Mouse (Mus musculus): Measurements from ENCODE around the gene Rbm47. TPM values are rescaled to one million over a fixed set of nuclear protein-coding genes. Genes with fewer than 3 reads are reported as not detected.
"Not testable (repeated sequence)": the region's sequence is repeated elsewhere in the genome, so short reads cannot be mapped to it uniquely, and the experiment has no call there.

Rbm47 gene
- polyA plus RNA-seq, 1 experiment, result 1.1 TPM

DNA sequence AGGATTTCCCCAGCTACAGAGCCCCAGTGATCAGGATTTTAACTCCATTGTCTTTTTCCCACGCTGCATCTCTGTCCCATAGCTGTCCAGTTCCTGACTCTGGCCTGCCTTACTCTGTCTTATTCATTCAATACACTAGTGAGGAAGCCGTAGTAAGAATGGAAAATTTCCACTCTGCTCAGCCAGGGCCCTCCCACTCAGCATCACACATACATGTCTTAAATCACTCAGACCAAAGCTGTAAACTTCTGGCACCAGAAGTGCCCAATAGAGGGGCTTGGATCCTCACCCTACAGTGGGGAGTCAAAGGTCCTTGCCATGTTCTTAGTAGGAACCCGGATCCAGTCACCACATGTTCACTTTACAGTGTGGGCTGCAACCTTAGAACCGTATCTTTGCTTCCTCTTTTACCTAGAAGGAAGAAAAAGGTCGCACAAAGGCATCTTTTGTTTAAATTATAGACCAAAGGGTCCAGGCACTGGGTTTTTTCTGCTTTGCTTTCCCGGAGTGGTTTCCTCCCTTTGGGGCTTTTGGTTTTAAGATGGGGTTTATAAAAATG lies 172.3 kb downstream of the Rbm47 start:
- H3K27ac ChIP-seq (ENCODE audit: insufficient read depth, low read length), result no peak overlapping the region
- TF ChIP-seq CTCF (IDR thresholded peaks at IDR 0.05; ENCODE audit: borderline replicate concordance, insufficient read depth, low read length), result no peak
- TF ChIP-seq POLR2A (IDR thresholded peaks at IDR 0.05; ENCODE audit: low read depth, low read length), result no peak
- H3K4me3 ChIP-seq (ENCODE audit: insufficient read depth, low read length), result no peak overlapping the region
- no peaks in the 10 kb centered on the region for H3K4me1 ChIP-seq (ENCODE audit: control insufficient read depth, insufficient read depth, low read length)

DNA sequence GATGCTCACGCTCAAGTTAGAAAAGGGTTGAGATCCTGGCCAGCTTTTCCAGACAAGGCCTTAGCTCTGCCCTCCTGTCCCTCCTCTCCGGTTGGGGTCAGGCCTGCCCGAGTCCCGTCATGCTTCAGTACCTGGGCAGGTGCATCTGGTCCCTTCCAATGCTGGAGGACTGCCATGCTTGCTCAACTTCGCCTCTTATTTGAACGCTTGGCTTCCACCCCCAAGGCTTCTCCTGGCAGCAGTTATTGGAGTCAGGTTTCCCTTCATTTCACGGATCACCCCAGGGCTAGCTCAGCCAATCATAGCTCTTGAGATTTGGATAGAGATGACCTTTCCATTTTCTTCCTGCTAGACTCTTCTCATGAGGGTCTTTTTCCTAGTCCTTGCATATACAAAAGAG lies 172.8 kb downstream of the Rbm47 start:
- no peaks in the 10 kb centered on the region for H3K4me1 ChIP-seq (ENCODE audit: control insufficient read depth, insufficient read depth, low read length)
- TF ChIP-seq POLR2A (IDR thresholded peaks at IDR 0.05; ENCODE audit: low read depth, low read length) (no peak), CTCF (IDR thresholded peaks at IDR 0.05; ENCODE audit: borderline replicate concordance, insufficient read depth, low read length) (no peak)
- H3K27ac ChIP-seq (ENCODE audit: insufficient read depth, low read length), result no peak overlapping the region
- no peak overlapping the region for H3K4me3 ChIP-seq (ENCODE audit: insufficient read depth, low read length)

DNA sequence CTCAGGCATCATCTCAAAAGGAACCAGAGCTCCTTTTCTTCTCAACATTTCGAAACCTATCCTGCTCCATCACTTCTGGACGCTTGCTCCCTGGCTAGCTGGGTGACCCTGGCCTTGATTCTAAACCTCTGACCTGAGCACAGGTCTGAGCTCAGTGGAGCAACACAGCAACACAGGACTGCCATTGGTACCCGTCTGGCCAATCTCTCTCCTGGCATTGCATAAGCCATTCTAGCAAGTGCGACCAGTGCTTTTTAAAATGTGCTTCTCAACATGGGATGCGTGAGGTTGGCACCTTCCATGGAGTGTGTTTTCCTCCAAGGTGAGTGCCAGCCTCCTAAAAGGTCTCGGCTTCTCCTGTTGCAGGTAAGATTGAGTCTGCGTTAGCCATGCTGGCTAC lies 173.8 kb downstream of the Rbm47 start:
- TF ChIP-seq POLR2A (IDR thresholded peaks at IDR 0.05; ENCODE audit: low read depth, low read length) (no peak), CTCF (IDR thresholded peaks at IDR 0.05; ENCODE audit: borderline replicate concordance, insufficient read depth, low read length) (no peak)
- no peak overlapping the region for H3K4me3 ChIP-seq (ENCODE audit: insufficient read depth, low read length)

DNA sequence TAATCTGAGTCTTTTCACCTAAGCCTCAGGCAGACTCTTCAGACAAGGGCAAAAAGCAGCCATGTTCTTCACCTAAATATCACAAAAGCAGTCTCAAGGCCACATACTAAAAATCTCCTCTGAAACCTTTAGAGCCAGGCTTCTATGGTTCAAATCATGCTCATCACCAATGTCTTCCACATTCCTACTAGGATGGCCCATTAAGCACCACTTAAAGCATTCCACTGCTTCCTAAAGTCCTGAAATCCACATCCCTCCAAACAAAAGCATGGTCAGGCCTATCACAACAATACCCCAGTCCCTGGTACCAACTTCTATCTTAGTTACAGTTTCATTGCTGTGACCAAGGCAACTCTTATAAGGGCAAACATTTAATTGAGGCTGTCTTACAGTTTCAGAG lies 175.1 kb downstream of the Rbm47 start:
- H3K27ac ChIP-seq (ENCODE audit: insufficient read depth, low read length), result no peak overlapping the region
- no peaks in the 10 kb centered on the region for H3K4me1 ChIP-seq (ENCODE audit: control insufficient read depth, insufficient read depth, low read length)
- TF ChIP-seq CTCF (IDR thresholded peaks at IDR 0.05; ENCODE audit: borderline replicate concordance, insufficient read depth, low read length) (no peak), POLR2A (IDR thresholded peaks at IDR 0.05; ENCODE audit: low read depth, low read length) (no peak)
- no peak overlapping the region for H3K4me3 ChIP-seq (ENCODE audit: insufficient read depth, low read length)

More for the DNA sequence above, 173.8 kb downstream of the Rbm47 start:
- no peaks in the 10 kb centered on the region for H3K4me1 ChIP-seq (ENCODE audit: control insufficient read depth, insufficient read depth, low read length)
- no peak overlapping the region for H3K27ac ChIP-seq (ENCODE audit: insufficient read depth, low read length)

DNA sequence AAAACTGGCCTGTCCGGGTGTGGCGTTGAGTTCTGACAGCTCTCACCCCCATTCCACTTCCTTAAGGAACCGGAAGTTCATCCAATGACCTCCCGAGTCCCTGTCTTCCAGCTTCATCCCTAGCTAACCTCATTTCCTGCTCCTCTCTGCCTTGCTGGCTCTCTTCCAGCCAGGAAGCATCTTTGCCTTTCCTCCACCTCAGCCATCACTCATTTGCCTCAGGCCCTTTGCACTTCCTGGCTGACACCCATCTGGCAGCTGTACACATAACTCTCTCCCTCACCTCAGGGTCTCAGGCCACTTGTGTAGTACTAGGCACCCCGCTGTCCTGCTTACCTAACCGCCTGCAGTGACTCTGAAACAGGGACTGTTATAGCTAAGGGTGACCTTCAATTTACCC lies 178.3 kb downstream of the Rbm47 start:
- H3K4me1 ChIP-seq (ENCODE audit: control insufficient read depth, insufficient read depth, low read length), result no peaks in the 10 kb centered on the region
- no peak overlapping the region for H3K4me3 ChIP-seq (ENCODE audit: insufficient read depth, low read length)
- no peak overlapping the region for H3K27ac ChIP-seq (ENCODE audit: insufficient read depth, low read length)
- TF ChIP-seq POLR2A (IDR thresholded peaks at IDR 0.05; ENCODE audit: low read depth, low read length) (no peak), CTCF (IDR thresholded peaks at IDR 0.05; ENCODE audit: borderline replicate concordance, insufficient read depth, low read length) (no peak)

DNA sequence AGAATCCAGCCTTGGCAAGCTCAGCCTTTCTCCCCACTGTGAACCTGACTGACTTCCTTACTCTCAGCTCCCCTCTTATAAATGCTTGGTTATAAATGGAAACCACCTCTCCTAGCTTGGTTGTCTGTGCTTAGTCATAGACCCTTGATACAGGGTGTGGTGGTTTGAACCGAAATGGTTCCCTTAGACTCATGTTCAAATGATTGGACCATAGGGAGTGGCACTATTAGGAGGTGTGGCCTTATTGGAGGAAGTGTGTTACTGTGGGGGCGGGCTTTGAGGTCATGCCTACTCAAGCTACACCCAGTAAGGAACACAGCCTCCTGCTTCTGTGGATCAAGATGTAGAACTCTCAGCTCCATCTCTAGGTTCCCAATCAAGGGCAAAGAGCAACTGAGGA lies 181.7 kb downstream of the Rbm47 start:
- H3K27ac ChIP-seq (ENCODE audit: insufficient read depth, low read length), result no peak overlapping the region

DNA sequence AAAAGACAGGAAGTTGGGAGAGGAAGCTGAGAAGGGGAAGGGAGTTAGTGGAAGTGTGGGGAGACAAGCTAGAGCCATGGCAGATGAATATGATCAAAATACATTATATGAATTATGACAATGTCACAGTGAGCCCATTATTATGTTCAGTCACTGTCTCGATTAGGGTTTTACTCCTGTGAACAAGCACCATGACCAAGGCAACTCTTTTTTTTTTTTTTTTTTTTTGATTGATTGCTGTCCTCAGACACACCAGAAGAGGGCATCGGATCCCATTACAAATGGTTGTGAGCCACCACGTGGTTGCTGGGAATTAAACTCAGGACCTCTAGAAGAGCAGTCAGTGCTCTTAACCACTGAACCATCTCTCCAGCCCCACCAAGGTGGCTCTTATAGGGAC lies 185.9 kb downstream of the Rbm47 start:
- H3K27ac ChIP-seq (ENCODE audit: insufficient read depth, low read length); H3K4me1 ChIP-seq (ENCODE audit: control insufficient read depth, insufficient read depth, low read length); H3K4me3 ChIP-seq (ENCODE audit: insufficient read depth, low read length): not testable (repeated sequence)

More for the DNA sequence above, 181.7 kb downstream of the Rbm47 start:
- TF ChIP-seq CTCF (IDR thresholded peaks at IDR 0.05; ENCODE audit: borderline replicate concordance, insufficient read depth, low read length) (no peak), POLR2A (IDR thresholded peaks at IDR 0.05; ENCODE audit: low read depth, low read length) (no peak)
- H3K4me1 ChIP-seq (ENCODE audit: control insufficient read depth, insufficient read depth, low read length), result no peaks in the 10 kb centered on the region
- H3K4me3 ChIP-seq (ENCODE audit: insufficient read depth, low read length), result no peak overlapping the region

DNA sequence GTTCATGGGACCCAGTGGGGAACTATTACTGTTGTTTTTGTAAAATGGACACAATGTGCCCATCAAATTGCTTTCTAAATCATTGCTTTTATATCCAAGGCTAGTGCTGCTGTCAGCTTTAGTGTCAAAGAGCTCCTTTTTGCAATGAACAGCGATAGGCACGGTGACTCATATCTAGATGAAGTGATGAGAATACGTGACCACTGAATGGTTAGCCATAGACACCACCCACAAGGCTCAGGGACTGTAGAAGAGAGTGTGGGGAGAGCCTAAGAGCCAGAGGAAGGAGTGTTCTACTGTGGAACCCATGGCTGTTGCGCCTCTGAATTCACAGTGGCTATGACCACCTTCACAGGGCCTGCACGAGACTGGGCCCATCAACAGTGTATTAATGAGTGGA lies 186.5 kb downstream of the Rbm47 start:
- H3K27ac ChIP-seq (ENCODE audit: insufficient read depth, low read length), result no peak overlapping the region
- no peaks in the 10 kb centered on the region for H3K4me1 ChIP-seq (ENCODE audit: control insufficient read depth, insufficient read depth, low read length)
- TF ChIP-seq CTCF (IDR thresholded peaks at IDR 0.05; ENCODE audit: borderline replicate concordance, insufficient read depth, low read length), result no peak
- no peak for TF ChIP-seq POLR2A (IDR thresholded peaks at IDR 0.05; ENCODE audit: low read depth, low read length)
- no peak overlapping the region for H3K4me3 ChIP-seq (ENCODE audit: insufficient read depth, low read length)

DNA sequence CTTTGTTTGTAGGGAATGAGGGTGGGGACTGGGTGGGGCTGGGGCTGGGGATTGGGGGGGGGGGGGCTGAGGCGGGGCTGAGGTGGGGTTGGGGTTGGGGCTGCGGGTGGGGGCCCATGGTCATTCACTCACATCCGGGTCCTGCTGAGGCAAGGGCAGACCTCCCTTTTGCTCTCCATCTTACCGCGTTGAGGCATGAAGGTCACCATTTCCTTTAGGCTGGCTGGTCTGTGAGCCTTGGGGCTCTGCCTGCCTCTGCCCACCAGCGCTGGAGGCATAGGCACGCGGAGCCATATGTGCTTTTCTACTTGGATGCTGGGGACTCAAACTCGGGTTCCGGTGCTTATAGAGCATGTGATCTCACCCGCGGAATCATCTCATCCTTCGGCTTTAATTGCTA lies 197.2 kb downstream of the Rbm47 start:
- H3K4me1 ChIP-seq (ENCODE audit: control insufficient read depth, insufficient read depth, low read length), result peaks cover 3% of the 10 kb centered on the region; the same call in 1 of the 2 replicates
- no peak overlapping the region for H3K4me3 ChIP-seq (ENCODE audit: insufficient read depth, low read length)
- TF ChIP-seq CTCF (IDR thresholded peaks at IDR 0.05; ENCODE audit: borderline replicate concordance, insufficient read depth, low read length) (no peak), POLR2A (IDR thresholded peaks at IDR 0.05; ENCODE audit: low read depth, low read length) (no peak)
- H3K27ac ChIP-seq (ENCODE audit: insufficient read depth, low read length), result no peak overlapping the region

DNA sequence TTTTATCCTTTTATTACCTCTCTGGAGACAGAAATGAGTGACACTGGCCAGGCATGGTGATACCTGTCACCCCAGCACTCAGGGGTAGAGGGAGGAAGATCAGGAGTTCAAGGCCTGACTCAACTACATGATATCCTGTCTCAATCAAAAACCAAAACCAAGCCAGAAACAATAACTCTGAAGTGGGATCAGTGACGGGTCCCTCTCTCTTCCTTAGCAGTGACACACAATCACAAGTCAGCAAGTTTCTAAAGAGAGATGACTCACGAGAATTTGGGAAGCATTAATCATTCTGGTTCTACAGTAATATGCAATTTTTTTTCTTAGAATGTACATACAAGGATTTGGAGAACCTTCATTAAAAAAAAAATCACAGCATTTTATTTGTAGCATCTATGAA lies 199.7 kb downstream of the Rbm47 start:
- no peak for TF ChIP-seq POLR2A (IDR thresholded peaks at IDR 0.05; ENCODE audit: low read depth, low read length)
- no peak for TF ChIP-seq CTCF (IDR thresholded peaks at IDR 0.05; ENCODE audit: borderline replicate concordance, insufficient read depth, low read length)
- peaks cover 3% of the 10 kb centered on the region; the same call in 1 of the 2 replicates for H3K4me1 ChIP-seq (ENCODE audit: control insufficient read depth, insufficient read depth, low read length)
- no peak overlapping the region for H3K4me3 ChIP-seq (ENCODE audit: insufficient read depth, low read length)

DNA sequence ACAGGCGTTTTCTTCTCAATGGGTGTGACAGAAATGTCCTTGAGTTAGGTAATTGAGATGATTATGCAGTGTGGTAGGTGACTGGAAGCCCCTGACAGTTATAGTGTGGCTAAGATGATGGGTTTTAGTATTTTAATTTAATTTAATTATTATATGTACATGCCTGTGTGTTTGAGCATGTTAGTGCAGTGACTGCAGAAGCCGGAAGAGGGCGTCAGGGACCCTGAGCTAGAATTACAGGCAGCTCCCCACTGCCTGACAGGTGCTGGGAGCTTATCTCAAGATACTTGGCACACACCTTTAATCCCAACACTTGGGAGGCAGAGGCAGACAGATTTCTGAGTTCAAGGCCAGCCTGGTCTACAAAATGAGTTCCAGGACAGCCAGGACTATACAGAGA lies 204.9 kb downstream of the Rbm47 start:
- peaks cover 5% of the 10 kb centered on the region for H3K4me1 ChIP-seq (ENCODE audit: control insufficient read depth, insufficient read depth, low read length)
- no peak for TF ChIP-seq POLR2A (IDR thresholded peaks at IDR 0.05; ENCODE audit: low read depth, low read length)
- TF ChIP-seq CTCF (IDR thresholded peaks at IDR 0.05; ENCODE audit: borderline replicate concordance, insufficient read depth, low read length), result no peak
- no peak overlapping the region for H3K27ac ChIP-seq (ENCODE audit: insufficient read depth, low read length)
- H3K4me3 ChIP-seq (ENCODE audit: insufficient read depth, low read length), result no peak overlapping the region

More for the DNA sequence above, 199.7 kb downstream of the Rbm47 start:
- peak overlapping the region; percentile 38 for H3K27ac ChIP-seq (ENCODE audit: insufficient read depth, low read length)

Measured in embryonic fibroblast, embryonic 13.5 days (primary cell).